Mouse (Mus musculus) forebrain, embryonic 16.5 days (tissue): Measurements from ENCODE around the gene Cldnd2. TPM values are rescaled to one million over a fixed set of nuclear protein-coding genes. Genes with fewer than 3 reads are reported as not detected.

Source experiments
- ATAC-seq: fragments of 200-750 bp; cut with Nextera tagmentation; 2 replicates; pipeline ENCODE4 v1.8.0; 2017; ENCODE audit warnings: mild to moderate bottlenecking, moderate library complexity
- H3K27ac ChIP-seq: fragments of 300-500 bp; sonication (generic); 2 replicates; pipeline ENCODE4 v1.5.1; 2014; ENCODE audit warnings: low read length, control low read depth
- H3K27me3 ChIP-seq: fragments of 300-500 bp; sonication (generic); replicated peaks from 2 replicates; pipeline ENCODE4 v1.6.1; 2014; ENCODE audit warnings: low read length; ENCODE audit not compliant: control insufficient read depth, insufficient read depth
- H3K36me3 ChIP-seq: fragments of 300-500 bp; sonication (generic); 2 replicates; pipeline ENCODE4 v1.6.1; 2014; ENCODE audit not compliant: control insufficient read depth, insufficient read depth
- H3K4me1 ChIP-seq: fragments of 300-500 bp; sonication (generic); replicated peaks from 2 replicates; pipeline ENCODE4 v1.6.1; 2014; ENCODE audit warnings: low read length; ENCODE audit not compliant: control insufficient read depth, insufficient read depth
- H3K4me2 ChIP-seq: fragments of 300-500 bp; sonication (generic); 2 replicates; pipeline ENCODE4 v1.6.1; 2014; ENCODE audit warnings: mild to moderate bottlenecking, low read length, control low read depth
- H3K4me3 ChIP-seq: fragments of 300-500 bp; sonication (generic); replicated peaks from 2 replicates; pipeline ENCODE4 v1.5.1; 2014; ENCODE audit warnings: mild to moderate bottlenecking, low read length, control low read depth
- H3K9ac ChIP-seq: fragments of 300-500 bp; sonication (generic); replicated peaks from 2 replicates; pipeline ENCODE4 v1.6.1; 2014; ENCODE audit warnings: low read depth, low read length, control low read depth
- H3K9me3 ChIP-seq: fragments of 300-500 bp; sonication (generic); 2 replicates; pipeline ENCODE4 v1.6.1; 2016; ENCODE audit warnings: low read length; ENCODE audit not compliant: control insufficient read depth
- WGBS: fragments of 180-500 bp; shearing (Covaris S2); extraction: QIAGEN DNeasy Blood & Tissue Kit; methylation state at CpG from one replicate; pipeline ENCODE4 v1.1.7; 2014; 5-methylcytosine and 5-hydroxymethylcytosine counted together
- polyA plus RNA-seq: library from polyadenylated mRNA; unstranded; fragments of >200 nt; fragmentation: Nextera tagmentation; extraction: Ambion mirVana; gene quantifications from 2 replicates; pipeline ENCODE4 v1.2.1, GENCODE M21; 2015

The Cldnd2 gene
- polyA plus RNA-seq, 1 experiment from 2014 or later, result not detected

- no peaks in the 10 kb centered on the region for H3K36me3 ChIP-seq
- 0 out of 2 replicates have a peak overlapping the region, but pooled peaks have one; percentile 1 for H3K4me2 ChIP-seq
- no peak overlapping the region for H3K9ac ChIP-seq
- H3K9me3 ChIP-seq, result no peaks in the 10 kb centered on the region
- H3K4me3 ChIP-seq, result no peak overlapping the region
- no peak overlapping the region for H3K27ac ChIP-seq
- peak; percentile 90 for ATAC-seq
- H3K4me1 ChIP-seq, result 0 out of 2 replicates have a peak, but pooled peaks cover 2% of the 10 kb centered on the region
- H3K27me3 ChIP-seq, result no peaks in the 10 kb centered on the region
- 10% methylated on average over 11 of the region's 11 CpGs for WGBS
Measured at GRCm38 (mm10) chr7:43422995-43423617, 17.5 kb upstream of the Cldnd2 start.

- Histone ChIP-seq H3K4me1 (0 out of 2 replicates have a peak, but pooled peaks cover 2% of the 10 kb centered on the region), H3K36me3 (no peaks in the 10 kb centered on the region), H3K27ac (no peak overlapping the region), H3K9ac (no peak overlapping the region), H3K4me3 (no peak overlapping the region), H3K27me3 (no peaks in the 10 kb centered on the region), H3K9me3 (no peaks in the 10 kb centered on the region), H3K4me2 (no peak overlapping the region)
- no peak for ATAC-seq
- 55% methylated on average over 3 of the region's 3 CpGs for whole genome bisulfite sequencing
Measured at GRCm38 (mm10) chr7:43423991-43424625, 16.5 kb upstream of the Cldnd2 start.

- Histone ChIP-seq H3K27ac (no peak within 1 kb of the TSS), H3K36me3 (no peaks in the 10 kb centered on the region), H3K4me1 (0 out of 2 replicates have a peak, but pooled peaks cover 2% of the 10 kb centered on the region), H3K9me3 (no peaks in the 10 kb centered on the region), H3K9ac (no peak within 1 kb of the TSS), H3K4me2 (no peak within 1 kb of the TSS), H3K4me3 (no peak within 1 kb of the TSS), H3K27me3 (no peaks in the 10 kb centered on the region)
- ATAC-seq, result no peak
- WGBS, result 78% methylated on average over 8 of the region's 8 CpGs
Measured at GRCm38 (mm10) chr7:43427406-43427805, 13.2 kb upstream of the Cldnd2 start, which contains the start of gene Lim2. Gene Lim2 (plus strand): TSS chr7:43427670.

- Histone ChIP-seq H3K4me2 (no peak overlapping the region), H3K36me3 (no peaks in the 10 kb centered on the region), H3K9ac (no peak overlapping the region), H3K4me3 (no peak overlapping the region), H3K27me3 (no peaks in the 10 kb centered on the region), H3K9me3 (no peaks in the 10 kb centered on the region), H3K4me1 (no peaks in the 10 kb centered on the region), H3K27ac (no peak overlapping the region)
- no peak for ATAC-seq
- WGBS, result 62% methylated on average over 4 of the region's 4 CpGs
Measured at GRCm38 (mm10) chr7:43429500-43429899, 11.1 kb upstream of the Cldnd2 start.

GRCm38 (mm10) chr7:43432891-43433290 lies 7.7 kb upstream of the Cldnd2 start:
- no peak overlapping the region for H3K4me2 ChIP-seq
- H3K9ac ChIP-seq, result no peak overlapping the region
- no peaks in the 10 kb centered on the region for H3K27me3 ChIP-seq
- WGBS, result 75% methylated on average over 4 of the region's 4 CpGs
- no peak for ATAC-seq
- no peak overlapping the region for H3K4me3 ChIP-seq
- H3K27ac ChIP-seq, result no peak overlapping the region
- H3K4me1 ChIP-seq, result no peaks in the 10 kb centered on the region
- H3K9me3 ChIP-seq, result no peaks in the 10 kb centered on the region
- no peaks in the 10 kb centered on the region for H3K36me3 ChIP-seq

GRCm38 (mm10) chr7:43434676-43435075 lies 5.9 kb upstream of the Cldnd2 start:
- 87% methylated on average over 5 of the region's 5 CpGs for WGBS
- no peaks in the 10 kb centered on the region for H3K9me3 ChIP-seq
- H3K27me3 ChIP-seq, result no peaks in the 10 kb centered on the region
- no peaks in the 10 kb centered on the region for H3K36me3 ChIP-seq
- H3K4me3 ChIP-seq, result no peak overlapping the region
- no peak for ATAC-seq
- no peak overlapping the region for H3K9ac ChIP-seq
- no peak overlapping the region for H3K27ac ChIP-seq
- no peak overlapping the region for H3K4me2 ChIP-seq
- no peaks in the 10 kb centered on the region for H3K4me1 ChIP-seq

GRCm38 (mm10) chr7:43436341-43437255 lies 4.0 kb upstream of the Cldnd2 start, which contains the start of gene Nkg7:
Gene Nkg7 (plus strand): TSS chr7:43437073.
- Histone ChIP-seq H3K4me1 (no peaks in the 10 kb centered on the region), H3K36me3 (no peaks in the 10 kb centered on the region), H3K27ac (no peak within 1 kb of the TSS), H3K4me3 (no peak within 1 kb of the TSS), H3K27me3 (no peaks in the 10 kb centered on the region), H3K4me2 (no peak within 1 kb of the TSS), H3K9ac (no peak within 1 kb of the TSS), H3K9me3 (no peaks in the 10 kb centered on the region)
- no peak for ATAC-seq
- 78% methylated on average over 10 of the region's 10 CpGs for WGBS

- Histone ChIP-seq H3K9me3 (no peaks in the 10 kb centered on the region), H3K9ac (no peak overlapping the region), H3K4me1 (peaks cover 8% of the 10 kb centered on the region), H3K4me3 (no peak overlapping the region), H3K27ac (no peak overlapping the region), H3K4me2 (no peak overlapping the region), H3K27me3 (no peaks in the 10 kb centered on the region), H3K36me3 (no peaks in the 10 kb centered on the region)
- WGBS, result 80% methylated on average over 4 of the region's 4 CpGs
- ATAC-seq, result no peak
Measured at GRCm38 (mm10) chr7:43438611-43439010, 2.0 kb upstream of the Cldnd2 start.

- H3K4me1 ChIP-seq, result peaks cover 21% of the 10 kb centered on the region
- no peak for ATAC-seq
- no peaks in the 10 kb centered on the region for H3K9me3 ChIP-seq
- H3K4me3 ChIP-seq, result no peak overlapping the region
- no peak overlapping the region for H3K27ac ChIP-seq
- no peaks in the 10 kb centered on the region for H3K27me3 ChIP-seq
- 83% methylated on average over 3 of the region's 3 CpGs for WGBS
- H3K36me3 ChIP-seq, result no peaks in the 10 kb centered on the region
- no peak overlapping the region for H3K4me2 ChIP-seq
- H3K9ac ChIP-seq, result no peak overlapping the region
Measured at GRCm38 (mm10) chr7:43441071-43441470, 489 bp downstream of the Cldnd2 start.
